Mouse (Mus musculus) stomach, postnatal 0 days (tissue): ENCODE results near the gene Ckb.

Experiments
- CTCF ChIP-seq: IDR thresholded peaks from 2 replicates; pipeline ENCODE4 v1.5.1; 2016; ENCODE audit warnings: antibody characterized with exemption, low read depth, mild to moderate bottlenecking, moderate library complexity
- EP300 ChIP-seq: optimal IDR thresholded peaks from 2 replicates; pipeline ENCODE3; 2016; ENCODE audit warnings: antibody characterized with exemption

- TF ChIP-seq CTCF: no peak
- no peak for TF ChIP-seq EP300
Observed at GRCm38 (mm10) chr12:111720222-111720621, 48.1 kb upstream of the Ckb start.
